Mouse (Mus musculus) brain, embryonic 14.5 days (tissue): ENCODE results near the gene 2310034G01Rik. TPM values are rescaled to one million over a fixed set of nuclear protein-coding genes. Genes with fewer than 3 reads are reported as not detected.

Source experiments
- DNase-seq: peaks from one replicate; pipeline ENCODE4 v3.0.0-alpha.2; 2011; ENCODE audit warnings: low read depth
- CTCF ChIP-seq: fragments of 200-500 bp; IDR thresholded peaks from 2 replicates; pipeline ENCODE4 v1.5.1; 2012; ENCODE audit warnings: inconsistent platforms, mild to moderate bottlenecking, moderate library complexity, borderline replicate concordance; ENCODE audit not compliant: insufficient read depth, insufficient read length; ENCODE audit errors: extremely low read depth
- POLR2A ChIP-seq: fragments of 200-500 bp; IDR thresholded peaks from 2 replicates; pipeline ENCODE4 v1.6.1; 2012; ENCODE audit warnings: mild to moderate bottlenecking, inconsistent platforms, borderline replicate concordance; ENCODE audit not compliant: poor library complexity, insufficient read depth, insufficient read length, severe bottlenecking; ENCODE audit errors: extremely low read depth
- polyA plus RNA-seq: library from polyadenylated mRNA; depleted of rRNA; stranded (reverse); fragments of >200 nt; gene quantifications from 2 replicates; pipeline ENCODE4 v1.2.3, GENCODE M21; 2012

2310034G01Rik gene
- polyA plus RNA-seq, 1 experiment: 2.1 TPM

DNA sequence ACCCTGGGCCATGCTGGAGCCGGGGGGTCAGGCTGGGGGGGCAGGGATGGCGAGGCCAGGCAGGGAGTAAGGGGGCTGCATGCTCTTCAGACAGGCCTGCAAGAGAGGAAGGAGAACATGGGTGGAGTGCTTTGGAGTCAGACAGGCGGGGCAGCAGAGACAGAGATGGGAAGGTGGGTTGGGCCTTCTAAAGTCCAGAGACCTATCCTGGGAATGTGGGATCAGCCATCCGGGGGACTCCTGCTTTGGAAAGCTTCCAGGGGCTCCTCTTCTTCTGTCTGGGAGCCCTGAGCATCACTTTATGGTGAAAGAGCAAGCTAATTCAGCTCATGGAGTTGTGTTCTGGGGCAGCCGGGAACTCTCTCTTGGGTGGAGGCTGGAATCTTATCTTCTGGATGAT lies 25.2 kb downstream of the 2310034G01Rik start:
- no peak for DNase-seq
- TF ChIP-seq CTCF (no peak), POLR2A (no peak)

DNA sequence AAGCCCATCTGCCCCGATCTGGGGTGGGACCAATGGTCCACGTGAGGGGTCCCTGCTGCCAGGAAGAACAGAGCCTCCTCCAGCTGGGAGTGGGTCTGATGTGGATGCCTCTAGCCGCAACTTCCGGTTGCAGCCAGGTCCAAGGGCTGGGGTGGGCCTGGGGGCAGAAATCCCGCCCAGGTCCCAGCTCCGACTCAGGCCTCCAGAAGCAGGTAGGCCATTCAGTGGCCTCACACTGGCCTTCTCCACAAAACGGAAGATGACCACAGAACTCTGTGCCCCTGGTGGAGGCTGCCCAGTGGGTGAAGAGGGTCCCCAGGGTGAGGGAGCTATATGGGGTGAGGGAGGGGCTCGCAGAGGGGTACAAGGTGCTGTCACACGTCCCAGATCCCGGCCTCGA lies 25.7 kb downstream of the 2310034G01Rik start:
- DNase-seq: no peak
- TF ChIP-seq CTCF: no peak
- no peak for TF ChIP-seq POLR2A

DNA sequence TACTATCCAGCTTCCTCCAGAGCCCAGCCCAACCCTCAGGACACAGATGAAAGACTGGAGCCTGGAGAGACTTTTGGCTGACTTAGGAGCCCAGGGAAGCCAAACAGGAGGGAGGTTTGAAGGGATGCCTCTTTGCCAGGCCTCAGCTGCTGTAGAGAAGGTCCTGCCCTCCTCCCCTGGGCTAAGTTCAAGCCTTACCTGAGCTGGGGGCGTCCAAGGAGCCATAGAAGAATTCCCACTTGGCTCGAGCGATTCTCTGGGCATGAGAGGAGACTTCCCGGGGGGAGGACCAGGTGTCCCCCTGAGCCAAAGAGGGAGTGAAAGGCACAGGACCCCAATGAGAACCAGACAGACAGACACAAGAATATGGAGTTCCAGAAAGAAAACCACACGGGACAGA lies 26.4 kb downstream of the 2310034G01Rik start:
- no peak for DNase-seq
- TF ChIP-seq CTCF (no peak), POLR2A (no peak)

DNA sequence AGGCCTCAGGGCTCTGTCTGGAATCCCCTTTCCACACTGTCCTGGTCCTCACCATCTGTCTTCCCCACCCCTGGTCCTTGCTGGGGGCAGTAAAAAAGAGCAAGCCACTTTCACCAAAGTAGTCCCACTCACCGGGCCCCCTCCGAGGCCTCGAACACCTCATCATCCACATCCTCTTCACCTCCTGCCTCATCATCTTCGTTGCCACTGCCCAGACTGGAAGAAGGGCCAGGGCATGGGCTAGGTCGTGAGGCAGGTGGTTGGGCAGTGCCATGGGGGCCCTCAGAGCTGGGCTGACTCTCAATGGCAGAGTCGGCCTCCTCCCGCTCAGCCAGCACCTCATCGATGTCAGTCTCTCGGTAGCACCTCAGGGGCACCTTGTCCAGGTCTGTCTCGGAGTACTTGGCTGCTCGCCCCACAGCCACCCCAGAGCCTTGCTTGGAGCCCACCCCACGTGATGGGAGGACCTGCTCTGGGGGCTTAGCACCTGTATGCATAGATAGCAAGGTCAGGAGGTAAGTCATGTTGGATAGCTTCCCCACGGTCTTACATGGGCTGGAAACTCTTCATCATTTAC lies 27.0 kb downstream of the 2310034G01Rik start:
- DNase-seq: no peak
- no peak for TF ChIP-seq POLR2A
- no peak for TF ChIP-seq CTCF

DNA sequence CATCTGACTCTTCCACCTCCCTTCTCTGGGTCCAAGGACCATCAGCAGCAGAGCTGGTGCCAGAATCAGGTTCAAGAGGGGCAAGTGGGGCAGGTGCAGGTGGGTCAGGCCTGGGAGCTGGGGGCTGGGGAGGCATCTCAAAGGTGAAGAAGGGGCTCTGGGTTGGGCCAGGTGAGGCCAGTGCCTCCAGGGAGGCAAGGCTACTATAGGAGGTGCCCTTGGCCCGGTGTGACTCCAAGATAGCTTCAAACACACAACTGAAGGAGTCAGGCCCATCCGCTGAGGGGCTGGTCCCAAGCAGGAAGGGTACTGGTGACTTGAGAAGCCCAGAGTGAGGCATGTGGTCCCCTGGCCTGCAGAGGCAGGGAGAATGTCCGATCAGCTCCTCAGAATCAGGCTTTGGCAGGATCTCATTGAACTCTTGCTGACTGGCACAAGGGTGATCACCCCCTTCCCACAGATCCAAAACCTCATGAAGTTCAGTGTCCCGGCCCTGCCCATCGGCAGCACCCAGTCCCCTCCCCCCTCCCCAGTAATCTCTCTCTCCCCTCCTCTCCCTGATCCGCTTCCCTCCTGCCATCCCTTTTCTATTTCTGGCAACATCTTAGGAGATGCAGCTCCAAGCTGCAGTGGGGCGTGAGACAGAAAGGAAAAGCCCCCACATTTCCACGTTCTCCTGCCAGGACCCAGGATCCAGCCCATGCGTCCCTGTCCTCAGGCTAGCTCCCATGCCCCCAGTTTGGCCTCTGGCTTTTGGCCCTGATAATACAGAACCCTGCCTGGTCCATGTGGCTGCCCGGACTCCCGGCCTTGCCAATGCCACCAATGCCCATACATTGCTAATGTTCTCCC lies 27.7 kb downstream of the 2310034G01Rik start:
- no peak for DNase-seq
- TF ChIP-seq CTCF (no peak), POLR2A (no peak)

DNA sequence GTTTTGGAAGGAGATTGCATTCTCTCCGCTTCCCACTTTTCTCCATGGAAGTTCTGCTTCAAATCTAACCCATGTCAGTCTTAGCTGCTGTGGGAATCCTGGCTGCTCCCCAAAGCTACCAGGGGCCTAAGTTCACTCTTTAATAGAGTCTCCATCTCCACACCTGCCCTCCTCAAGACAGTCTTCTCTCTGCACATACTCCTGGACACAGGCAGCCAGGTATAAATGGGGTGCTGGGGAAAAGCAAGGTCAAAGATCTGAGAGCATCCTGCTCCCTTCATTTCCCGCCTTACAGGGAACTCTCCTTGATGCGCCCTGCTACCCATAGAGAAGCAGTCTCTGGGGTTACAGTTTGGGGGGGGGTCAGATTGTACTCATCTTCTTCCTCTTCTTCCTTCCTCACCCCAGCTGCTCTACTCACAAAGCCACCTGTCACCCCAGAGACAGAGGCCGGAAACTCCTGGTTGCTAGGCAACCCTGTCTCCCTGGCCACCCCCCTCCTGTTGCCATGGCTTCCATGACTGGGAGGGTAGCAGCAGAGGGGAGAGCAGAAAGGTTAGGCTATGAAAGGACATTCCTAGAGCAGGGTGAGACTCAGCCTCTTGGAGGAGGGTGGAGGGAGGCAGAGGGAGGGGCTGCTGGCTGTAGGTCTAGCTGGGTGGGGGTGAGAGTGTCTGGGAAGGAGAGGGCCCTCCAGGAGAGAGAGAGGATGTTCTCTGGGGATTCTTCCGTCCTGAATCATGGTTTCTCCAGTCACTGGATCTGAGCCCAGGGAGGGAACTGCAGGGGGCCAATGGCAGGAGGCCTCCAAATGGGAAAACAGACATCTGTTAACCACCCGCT lies 28.8 kb downstream of the 2310034G01Rik start:
- TF ChIP-seq CTCF: no peak
- TF ChIP-seq POLR2A: no peak
- peak; percentile 90 for DNase-seq

DNA sequence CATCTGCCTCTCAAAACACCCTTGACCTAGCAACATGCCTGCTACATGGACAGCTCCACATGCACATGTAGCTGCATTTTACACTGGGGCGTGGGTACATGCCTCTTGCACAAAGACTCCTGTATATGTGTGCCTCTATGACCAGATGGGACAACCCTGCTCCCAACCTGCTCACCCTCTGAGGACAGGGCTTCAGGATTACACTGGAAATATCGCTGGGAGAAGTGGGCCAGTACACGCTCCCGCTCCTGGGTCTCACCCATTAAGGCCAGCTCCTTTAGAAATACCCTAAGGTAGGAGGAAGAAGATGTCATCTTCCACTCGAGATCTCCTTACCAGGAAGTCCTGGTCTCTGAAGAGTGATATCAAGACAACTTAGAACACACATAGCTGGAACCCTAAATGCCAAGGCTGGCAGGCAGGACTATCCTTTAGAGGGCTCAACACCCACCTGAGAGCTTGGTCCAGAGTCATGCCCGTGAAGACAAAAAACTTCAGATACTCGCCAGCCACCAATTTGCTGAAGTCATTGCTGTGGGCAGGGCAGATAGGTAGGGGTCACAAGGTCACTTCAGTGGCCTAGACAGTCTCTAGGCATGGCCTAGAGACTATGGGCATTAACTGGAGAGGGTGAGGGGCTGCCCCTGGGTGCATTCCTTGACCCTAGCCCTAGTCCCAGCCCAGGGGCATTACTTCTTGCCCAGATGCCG lies 29.9 kb downstream of the 2310034G01Rik start:
- no peak for DNase-seq
- TF ChIP-seq CTCF (no peak), POLR2A (no peak)

DNA sequence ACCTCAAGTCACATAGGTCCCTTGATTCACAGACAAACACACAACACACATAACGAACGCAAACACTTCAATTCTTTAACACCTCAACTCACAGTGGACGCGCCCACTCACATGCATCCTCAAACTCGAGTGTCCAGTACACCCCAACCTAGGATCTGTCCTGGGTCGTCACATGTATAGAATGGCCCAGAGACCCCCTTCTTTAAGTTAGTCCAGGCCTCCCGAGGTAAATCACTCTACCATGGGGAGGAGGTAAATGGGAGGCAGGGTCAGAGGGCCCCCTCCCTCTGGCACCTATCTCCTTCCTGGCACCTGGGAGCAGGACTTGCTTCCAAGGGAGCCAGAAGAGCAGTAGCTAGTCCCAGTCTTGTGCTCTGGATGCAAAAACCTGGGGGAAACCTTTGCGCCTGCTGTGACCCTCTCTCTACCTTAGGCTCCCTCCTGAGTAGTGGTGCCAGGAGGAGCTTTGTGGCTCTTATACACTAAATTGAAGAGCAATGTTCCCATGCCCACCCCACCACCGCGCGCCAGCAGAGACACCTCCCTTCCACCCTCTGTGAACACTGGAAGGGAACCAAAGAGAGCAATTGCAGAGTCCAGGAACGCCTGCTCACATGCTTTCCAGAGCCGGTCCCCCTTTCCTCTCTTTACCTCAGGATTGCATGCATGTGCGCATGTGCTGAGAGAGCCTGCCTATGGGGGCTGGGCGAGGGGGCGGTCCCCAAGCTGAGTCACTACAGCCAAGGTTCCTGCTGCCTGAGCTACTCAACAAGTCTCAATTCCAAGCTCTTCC lies 31.3 kb downstream of the 2310034G01Rik start:
- peak; percentile 91 for DNase-seq
- TF ChIP-seq POLR2A: no peak
- TF ChIP-seq CTCF: no peak

DNA sequence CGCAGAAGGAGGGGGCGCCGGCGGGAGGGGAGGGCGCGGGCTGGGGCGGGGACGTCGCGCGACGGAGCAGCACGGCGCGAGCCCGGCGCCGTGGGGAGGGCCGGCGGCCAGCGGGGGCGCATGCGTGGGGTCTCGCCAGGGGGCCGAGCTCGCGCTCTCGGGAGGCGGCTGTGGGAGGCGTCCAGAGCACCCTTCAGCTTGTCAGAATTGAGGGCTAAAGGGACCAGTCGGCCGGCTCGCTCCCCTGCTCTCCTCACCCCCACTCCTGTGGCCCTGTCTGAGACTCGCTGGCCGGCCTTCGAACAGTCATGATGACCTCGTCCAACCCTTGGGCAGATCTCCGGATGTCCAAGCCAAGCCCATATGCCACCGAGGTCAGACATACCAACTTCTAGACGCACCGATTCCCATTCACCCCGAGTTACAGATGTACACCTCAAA lies 32.1 kb downstream of the 2310034G01Rik start:
- no peak for DNase-seq
- no peak for TF ChIP-seq CTCF
- TF ChIP-seq POLR2A: no peak

DNA sequence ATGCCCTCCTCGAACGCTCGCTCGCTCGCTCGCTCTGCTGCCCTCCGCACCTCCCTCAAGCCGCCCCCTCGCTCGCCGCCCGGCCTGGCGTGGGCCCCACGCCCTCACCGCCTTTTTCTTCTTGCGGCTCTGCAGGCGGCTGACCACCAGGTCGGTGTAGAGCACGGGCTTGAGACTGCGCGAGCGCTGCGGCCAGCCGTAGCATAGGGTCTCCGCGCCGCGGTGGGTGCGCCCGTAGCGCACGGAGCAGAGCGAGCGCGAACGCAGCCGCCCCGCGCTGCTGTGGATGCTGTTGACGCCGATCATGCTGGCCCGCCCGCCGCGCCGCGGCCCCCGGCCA lies 32.6 kb downstream of the 2310034G01Rik start:
- TF ChIP-seq CTCF: no peak
- TF ChIP-seq POLR2A: no peak
- no peak for DNase-seq

DNA sequence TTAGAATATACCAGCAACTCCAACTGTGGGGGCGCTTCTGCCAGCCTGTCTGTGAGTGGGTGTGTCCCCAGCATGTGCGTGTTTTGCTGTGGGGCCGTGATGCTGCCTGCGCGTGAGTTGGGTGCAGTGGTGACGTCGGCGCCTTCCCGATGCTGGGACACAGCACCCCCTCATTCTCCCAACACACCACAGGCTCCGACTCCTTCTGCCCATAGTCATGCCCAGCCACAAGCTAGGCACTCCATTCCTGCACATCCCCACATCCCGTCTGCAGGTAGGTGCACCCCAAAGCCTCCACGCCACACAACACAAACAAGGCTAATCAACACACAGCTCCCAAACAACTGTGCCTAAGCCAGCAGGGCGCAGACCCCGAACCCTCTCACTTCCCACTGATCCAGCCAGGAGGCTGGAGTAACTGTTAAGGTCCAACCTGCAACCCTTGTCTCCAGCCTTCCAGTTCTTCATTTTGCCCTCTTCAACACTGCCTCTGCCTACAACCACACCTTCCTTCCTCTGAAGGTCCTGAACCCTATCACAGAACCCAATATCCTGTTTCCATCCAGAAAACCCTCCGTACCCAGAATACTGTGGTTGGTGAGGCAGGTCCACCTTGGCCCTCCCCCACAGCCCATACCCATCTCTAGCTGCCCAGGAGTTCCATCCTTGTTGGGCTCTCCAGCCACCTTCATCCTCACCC lies 33.1 kb downstream of the 2310034G01Rik start:
- no peak for TF ChIP-seq CTCF
- no peak for TF ChIP-seq POLR2A
- no peak for DNase-seq

DNA sequence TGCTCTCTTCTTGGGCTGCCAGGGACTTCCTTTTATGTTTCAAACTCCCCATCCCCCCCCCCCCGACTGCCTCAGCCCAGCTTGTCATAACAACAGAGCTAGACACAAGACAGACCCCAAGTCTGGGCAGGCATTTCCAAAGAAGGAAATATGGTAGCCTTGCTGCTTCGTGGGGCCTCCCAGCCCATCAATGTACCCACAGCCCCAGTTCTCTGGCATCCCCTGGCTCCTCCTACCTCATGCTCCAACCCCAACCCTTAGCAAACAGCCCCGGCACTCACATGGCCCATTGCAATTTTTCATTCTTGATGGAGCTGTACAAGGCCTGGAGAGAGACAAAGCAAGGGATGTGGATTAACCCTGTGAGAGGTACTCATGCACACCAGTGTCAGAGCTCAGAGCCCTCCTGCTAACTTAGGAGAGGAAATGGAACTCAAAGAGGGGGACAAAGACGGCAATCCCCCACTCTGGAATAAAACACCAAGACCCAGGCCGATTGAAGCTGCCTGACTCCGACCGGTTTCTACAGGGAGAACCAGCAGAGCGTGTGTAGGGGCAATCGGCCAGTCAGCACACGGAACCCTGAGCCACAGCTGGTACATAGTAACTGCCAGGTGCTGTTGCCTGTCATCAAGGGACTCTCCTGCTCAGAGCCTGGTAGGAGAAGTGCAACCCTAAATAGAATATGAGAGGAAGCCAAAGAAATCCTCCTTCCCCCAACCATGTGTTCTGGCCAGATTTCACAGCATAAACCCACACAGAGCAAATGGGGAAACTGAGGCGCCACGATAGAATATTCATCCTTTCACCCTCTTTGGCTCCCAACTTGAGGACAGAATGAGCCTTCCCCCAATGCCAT lies 34.1 kb downstream of the 2310034G01Rik start:
- DNase-seq: no peak
- no peak for TF ChIP-seq POLR2A
- no peak for TF ChIP-seq CTCF
